Mouse (Mus musculus) heart, adult 2 months (tissue): ENCODE results near the gene Mrpl53.
"Not testable (repeated sequence)": the region's sequence is repeated elsewhere in the genome, so short reads cannot be mapped to it uniquely, and the experiment has no call there.

Experiments
- CTCF ChIP-seq: fragments of 200-600 bp; IDR thresholded peaks from 2 replicates; pipeline ENCODE4 v1.8.1; 2022; ENCODE audit warnings: antibody characterized with exemption, mild to moderate bottlenecking, moderate library complexity
- EP300 ChIP-seq: fragments of 200-500 bp; IDR thresholded peaks from 2 replicates; pipeline ENCODE4 v1.6.1; 2011; ENCODE audit warnings: low read depth, low read length, control low read depth; ENCODE audit not compliant: insufficient read depth
- POLR2A ChIP-seq: fragments of 200-500 bp; IDR thresholded peaks from 2 replicates; pipeline ENCODE4 v1.6.1; 2011; ENCODE audit warnings: mild to moderate bottlenecking, low read depth, low read length, control low read depth; ENCODE audit not compliant: insufficient read depth

GRCm38 (mm10) chr6:83159456-83159855 lies 50.6 kb downstream of the Mrpl53 start:
- TF ChIP-seq CTCF = peak; percentile 66
- not testable (repeated sequence) for TF ChIP-seq EP300, POLR2A
